Mouse (Mus musculus) limb, embryonic 14.5 days (tissue): ENCODE measurements around the gene Gtf2i. TPM values are rescaled to one million over a fixed set of nuclear protein-coding genes. Genes with fewer than 3 reads are reported as not detected.

ENCODE experiments used
- ATAC-seq: fragments of 200-750 bp; cut with Nextera tagmentation; 2 replicates; pipeline ENCODE4 v1.8.0; 2017; ENCODE audit warnings: low read depth, moderate number of reproducible peaks, moderate TSS enrichment; ENCODE audit not compliant: low FRiP score
- DNase-seq: peaks from one replicate; pipeline ENCODE4 v3.0.0-alpha.2; 2015; ENCODE audit warnings: low spot score
- H3K27ac ChIP-seq: fragments of 300-500 bp; sonication (generic); replicated peaks from 2 replicates; pipeline ENCODE4 v1.5.1; 2014; ENCODE audit warnings: low read depth, mild to moderate bottlenecking, low read length, moderate library complexity, mixed read lengths
- H3K27me3 ChIP-seq: fragments of 300-500 bp; sonication (generic); 2 replicates; pipeline ENCODE4 v1.6.1; 2014; ENCODE audit warnings: low read length, mixed read lengths; ENCODE audit not compliant: control insufficient read depth, insufficient read depth
- H3K36me3 ChIP-seq: fragments of 300-500 bp; sonication (generic); 2 replicates; pipeline ENCODE4 v1.6.1; 2014; ENCODE audit warnings: mild to moderate bottlenecking, low read length, moderate library complexity, mixed read lengths; ENCODE audit not compliant: control insufficient read depth, insufficient read depth
- H3K4me1 ChIP-seq: fragments of 300-500 bp; sonication (generic); 2 replicates; pipeline ENCODE4 v1.6.1; 2014; ENCODE audit warnings: antibody characterized with exemption, low read length, mixed read lengths; ENCODE audit not compliant: control insufficient read depth, insufficient read depth
- H3K4me2 ChIP-seq: fragments of 300-500 bp; sonication (generic); replicated peaks from 2 replicates; pipeline ENCODE4 v1.6.1; 2014; ENCODE audit warnings: low read depth, mild to moderate bottlenecking, low read length, moderate library complexity; ENCODE audit not compliant: severe bottlenecking
- H3K4me3 ChIP-seq: fragments of 300-500 bp; sonication (generic); replicated peaks from 2 replicates; pipeline ENCODE4 v1.5.1; 2014; ENCODE audit warnings: low read length
- H3K9ac ChIP-seq: fragments of 300-500 bp; sonication (generic); 2 replicates; pipeline ENCODE4 v1.6.1; 2014; ENCODE audit warnings: mild to moderate bottlenecking, low read depth, low read length, moderate library complexity; ENCODE audit not compliant: severe bottlenecking
- H3K9me3 ChIP-seq: fragments of 300-500 bp; sonication (generic); 2 replicates; pipeline ENCODE4 v1.6.1; 2016; ENCODE audit warnings: low read length; ENCODE audit not compliant: control insufficient read depth
- POLR2A ChIP-seq: fragments of 200-500 bp; IDR thresholded peaks from 2 replicates; pipeline ENCODE4 v1.8.0; 2012; ENCODE audit warnings: inconsistent platforms, mild to moderate bottlenecking, moderate library complexity, borderline replicate concordance; ENCODE audit not compliant: insufficient read depth, insufficient read length; ENCODE audit errors: extremely low read depth
- WGBS: fragments of 180-500 bp; shearing (Covaris S2); extraction: QIAGEN DNeasy Blood & Tissue Kit; methylation state at CpG from one replicate; pipeline ENCODE4 v1.1.7; 2014; 5-methylcytosine and 5-hydroxymethylcytosine counted together
- polyA plus RNA-seq, 2 experiments: library from polyadenylated mRNA; depleted of rRNA in 1 of 2; stranded (reverse) in 1 of 2; unstranded in 1 of 2; fragments of >200 nt; fragmentation: Nextera tagmentation in 1 of 2; extraction: Ambion mirVana in 1 of 2; gene quantifications; 2 replicates each; pipeline versions ENCODE4 v1.2.1 to v1.2.3; 2012 to 2014

Gtf2i gene
- polyA plus RNA-seq, 2 experiments: 169 to 190 TPM

DNA sequence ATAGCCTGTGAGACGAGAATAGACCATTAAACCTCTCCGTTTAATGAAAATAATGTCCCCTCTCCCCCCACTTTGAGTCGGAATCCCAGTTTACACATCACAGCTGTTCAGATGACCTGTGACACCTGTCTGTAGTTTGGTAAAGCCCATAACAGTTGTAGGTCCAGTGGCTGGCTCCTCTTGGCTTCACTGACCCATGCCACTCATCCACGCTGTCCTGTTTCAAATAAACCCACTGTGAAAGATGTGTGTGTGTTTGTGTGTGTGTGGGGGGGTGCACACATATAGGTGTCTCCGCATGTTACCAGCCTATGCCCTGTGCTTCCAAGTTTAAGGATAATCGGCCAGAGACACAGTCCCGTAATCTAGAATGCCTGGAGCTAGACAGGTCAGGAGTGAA, 96.7 kb downstream of the Gtf2i start:
- Histone ChIP-seq H3K9ac (no peak overlapping the region), H3K9me3 (no peaks in the 10 kb centered on the region), H3K4me2 (no peak overlapping the region), H3K27ac (no peak overlapping the region), H3K27me3 (peaks cover 10% of the 10 kb centered on the region; the same call in 1 of the 2 replicates), H3K4me3 (no peak overlapping the region), H3K4me1 (peaks cover 7% of the 10 kb centered on the region; the same call in 1 of the 2 replicates), H3K36me3 (0 out of 2 replicates have a peak, but pooled peaks cover 6% of the 10 kb centered on the region)
- 89% methylated on average over 7 of the region's 7 CpGs for WGBS
- ATAC-seq: no peak
- no peak for DNase-seq
- TF ChIP-seq POLR2A: no peak

DNA sequence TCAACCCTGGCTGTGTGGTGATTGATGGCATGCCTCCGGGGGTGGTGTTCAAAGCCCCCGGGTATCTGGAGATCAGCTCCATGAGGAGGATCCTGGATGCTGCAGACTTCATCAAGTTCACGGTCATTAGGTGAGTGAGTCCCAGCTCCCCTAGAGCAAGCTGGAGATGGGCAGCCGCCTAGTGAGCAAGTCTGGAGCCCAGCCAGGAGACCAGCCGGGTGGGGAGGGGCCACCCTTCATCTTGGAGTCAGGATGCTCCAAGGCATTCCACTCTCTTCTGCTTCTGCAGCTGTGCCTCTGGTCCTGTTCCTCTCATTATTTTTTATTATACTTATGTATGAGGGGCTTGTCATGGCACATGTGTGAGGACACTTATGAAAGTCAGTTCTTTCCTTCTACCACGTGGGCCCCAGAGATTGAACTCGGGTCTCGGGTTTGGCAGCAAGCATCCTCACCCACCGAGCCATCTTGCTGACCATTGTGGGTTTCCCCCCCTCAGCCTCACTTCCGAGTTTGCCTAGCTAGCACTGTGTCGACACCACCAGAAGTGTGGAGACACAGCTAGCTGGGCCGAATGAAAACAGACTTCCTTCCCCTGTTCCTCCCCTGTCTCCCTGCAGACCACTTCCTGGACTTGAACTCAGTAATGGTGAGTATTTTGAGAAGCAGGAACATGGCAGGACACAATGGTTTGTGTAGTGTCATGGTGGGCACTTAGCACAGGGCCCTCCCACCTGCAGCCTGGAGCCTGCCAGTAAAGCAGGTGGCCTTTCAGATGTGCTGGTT, 100.3 kb downstream of the Gtf2i start:
- no peak overlapping the region for H3K9ac ChIP-seq
- DNase-seq: peak; percentile 36
- no peaks in the 10 kb centered on the region for H3K27me3 ChIP-seq
- 0 out of 2 replicates have a peak, but pooled peaks cover 6% of the 10 kb centered on the region for H3K36me3 ChIP-seq
- H3K27ac ChIP-seq: no peak overlapping the region
- no peak overlapping the region for H3K4me2 ChIP-seq
- TF ChIP-seq POLR2A: no peak
- H3K4me3 ChIP-seq: no peak overlapping the region
- H3K4me1 ChIP-seq: no peaks in the 10 kb centered on the region
- no peaks in the 10 kb centered on the region for H3K9me3 ChIP-seq
- 55% methylated on average over 12 of the region's 12 CpGs for WGBS
- peak; percentile 31; the same call in 1 of the 2 replicates for ATAC-seq

DNA sequence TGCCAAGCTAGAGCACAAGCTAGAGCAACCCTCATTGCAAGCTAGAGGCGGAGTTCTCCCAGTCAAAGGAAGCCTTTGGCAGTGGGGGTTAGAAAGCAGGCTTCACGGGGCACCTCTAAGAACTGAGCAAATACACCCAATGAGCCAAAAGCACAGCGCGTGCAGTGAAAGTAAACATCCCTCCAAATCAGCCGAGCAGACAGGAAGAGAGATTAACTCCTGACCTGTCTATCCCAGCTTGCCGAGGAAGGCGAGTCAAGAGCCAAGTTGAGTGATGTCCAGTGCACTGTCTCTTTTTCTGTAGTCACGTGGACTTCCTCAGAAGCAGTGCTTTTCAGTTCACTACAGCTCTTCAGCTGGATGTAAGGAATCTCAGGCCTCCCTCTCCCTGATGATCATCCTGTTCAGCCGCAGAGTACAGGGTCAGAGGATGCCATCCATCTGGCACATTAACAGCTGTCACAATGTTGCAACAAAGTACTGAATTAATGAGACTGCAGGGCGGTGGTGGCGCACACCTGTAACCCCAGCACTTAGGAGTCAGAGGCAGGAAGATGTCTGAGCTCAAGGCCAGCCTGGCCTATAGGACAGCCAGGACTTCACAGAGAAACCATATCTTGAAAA, 104.5 kb downstream of the Gtf2i start:
- H3K9me3 ChIP-seq: no peaks in the 10 kb centered on the region
- no peaks in the 10 kb centered on the region for H3K27me3 ChIP-seq
- 49% methylated on average over 11 of the region's 11 CpGs for WGBS
- no peak overlapping the region for H3K27ac ChIP-seq
- H3K4me1 ChIP-seq: no peaks in the 10 kb centered on the region
- no peak for TF ChIP-seq POLR2A
- no peak overlapping the region for H3K9ac ChIP-seq
- ATAC-seq (no peak), DNase-seq (no peak)
- no peak overlapping the region for H3K4me2 ChIP-seq
- H3K4me3 ChIP-seq: no peak overlapping the region
- no peaks in the 10 kb centered on the region for H3K36me3 ChIP-seq

DNA sequence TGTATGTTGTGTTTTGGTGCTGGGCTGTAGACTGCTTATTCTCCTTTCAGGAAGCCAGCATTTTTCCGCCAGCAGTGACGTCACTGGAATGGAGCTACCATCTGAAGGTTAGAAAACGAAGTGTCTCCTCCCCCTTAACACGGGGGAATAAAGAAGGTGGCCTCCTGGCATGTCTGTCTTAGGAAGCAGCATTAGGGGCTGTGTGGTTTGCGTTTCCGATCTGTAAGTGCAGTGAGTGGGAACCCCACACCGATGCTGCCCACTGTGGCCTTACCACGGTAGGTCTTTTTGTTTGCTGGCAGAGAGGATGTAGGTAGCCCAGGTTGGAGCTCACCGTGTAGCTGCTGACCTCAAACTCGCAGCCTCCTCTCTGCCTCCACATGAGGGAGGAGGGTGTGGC, 107.8 kb downstream of the Gtf2i start:
- Histone ChIP-seq H3K36me3 (peaks cover 10% of the 10 kb centered on the region), H3K4me2 (no peak overlapping the region), H3K9ac (no peak overlapping the region), H3K9me3 (no peaks in the 10 kb centered on the region), H3K27me3 (no peaks in the 10 kb centered on the region), H3K4me3 (no peak overlapping the region), H3K4me1 (no peaks in the 10 kb centered on the region), H3K27ac (no peak overlapping the region)
- TF ChIP-seq POLR2A: no peak
- 78% methylated on average over 10 of the region's 10 CpGs for WGBS
- no peak for DNase-seq
- no peak for ATAC-seq

DNA sequence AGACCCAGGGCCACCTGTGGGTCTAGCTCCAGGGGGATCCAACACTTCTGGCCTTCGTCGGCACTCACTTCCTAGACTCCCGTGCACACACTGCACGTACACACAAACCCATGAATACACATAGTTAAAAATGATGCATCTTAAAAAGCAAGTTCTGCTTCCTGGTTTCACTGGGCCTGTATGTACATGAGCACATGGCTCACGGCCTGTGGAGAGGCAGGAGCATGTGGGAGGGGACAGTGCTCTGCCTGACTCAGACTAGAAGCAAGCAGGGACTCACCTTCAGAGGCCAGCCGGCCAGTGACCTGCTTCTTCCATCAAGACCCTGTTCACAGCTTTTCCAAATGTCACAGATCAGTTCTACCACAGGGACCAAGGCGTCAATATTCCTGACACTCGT, 120.9 kb downstream of the Gtf2i start:
- H3K4me2 ChIP-seq: no peak overlapping the region
- no peak overlapping the region for H3K4me3 ChIP-seq
- no peaks in the 10 kb centered on the region for H3K27me3 ChIP-seq
- no peak overlapping the region for H3K27ac ChIP-seq
- TF ChIP-seq POLR2A: no peak
- no peak for DNase-seq
- ATAC-seq: no peak
- peaks cover 26% of the 10 kb centered on the region for H3K36me3 ChIP-seq
- 79% methylated on average over 8 of the region's 8 CpGs for WGBS
- no peaks in the 10 kb centered on the region for H3K9me3 ChIP-seq
- H3K9ac ChIP-seq: no peak overlapping the region
- no peaks in the 10 kb centered on the region for H3K4me1 ChIP-seq
